Mouse (Mus musculus) hindbrain, embryonic 15.5 days (tissue): ENCODE measurements around the gene Hist4h4. TPM values are rescaled to one million over a fixed set of nuclear protein-coding genes. Genes with fewer than 3 reads are reported as not detected.
A peak's percentile ranks its signal among the peaks of the same experiment; 100 is the strongest.

Source experiments
- ATAC-seq: fragments of 200-750 bp; cut with Nextera tagmentation; 2 replicates; pipeline ENCODE4 v1.8.0; 2017; ENCODE audit warnings: low read depth, moderate number of reproducible peaks, moderate TSS enrichment; ENCODE audit not compliant: low FRiP score
- H3K27ac ChIP-seq: fragments of 300-500 bp; sonication (generic); replicated peaks from 2 replicates; pipeline ENCODE4 v1.5.1; 2015; ENCODE audit warnings: mild to moderate bottlenecking, inconsistent platforms
- H3K27me3 ChIP-seq: fragments of 300-500 bp; sonication (generic); 2 replicates; pipeline ENCODE4 v1.6.1; 2015; ENCODE audit warnings: control low read depth, inconsistent platforms
- H3K36me3 ChIP-seq: fragments of 300-500 bp; sonication (generic); 2 replicates; pipeline ENCODE4 v1.6.1; 2015; ENCODE audit warnings: control low read depth, inconsistent platforms
- H3K4me1 ChIP-seq: fragments of 300-500 bp; sonication (generic); replicated peaks from 2 replicates; pipeline ENCODE4 v1.6.1; 2015; ENCODE audit warnings: control low read depth, inconsistent platforms
- H3K4me2 ChIP-seq: fragments of 300-500 bp; sonication (generic); 2 replicates; pipeline ENCODE4 v1.6.1; 2015; ENCODE audit warnings: moderate library complexity, mild to moderate bottlenecking, inconsistent platforms
- H3K4me3 ChIP-seq: fragments of 300-500 bp; sonication (generic); 2 replicates; pipeline ENCODE4 v1.5.1; 2015; ENCODE audit warnings: mild to moderate bottlenecking, inconsistent platforms
- H3K9ac ChIP-seq: fragments of 300-500 bp; sonication (generic); 2 replicates; pipeline ENCODE4 v1.6.1; 2015; ENCODE audit warnings: inconsistent platforms
- H3K9me3 ChIP-seq: fragments of 300-500 bp; sonication (generic); 2 replicates; pipeline ENCODE4 v1.6.1; 2016; ENCODE audit warnings: control low read depth, inconsistent platforms
- WGBS: fragments of 180-500 bp; shearing (Covaris S2); methylation state at CpG from one replicate; pipeline ENCODE4 v1.1.7; 2015; 5-methylcytosine and 5-hydroxymethylcytosine counted together
- polyA plus RNA-seq: library from polyadenylated mRNA; unstranded; fragments of >200 nt; fragmentation: Nextera tagmentation; extraction: Ambion mirVana; gene quantifications from 2 replicates; pipeline ENCODE4 v1.2.1, GENCODE M21; 2015

Gene Hist4h4
- polyA plus RNA-seq, 1 experiment from 2014 or later, result 0.43 TPM

DNA sequence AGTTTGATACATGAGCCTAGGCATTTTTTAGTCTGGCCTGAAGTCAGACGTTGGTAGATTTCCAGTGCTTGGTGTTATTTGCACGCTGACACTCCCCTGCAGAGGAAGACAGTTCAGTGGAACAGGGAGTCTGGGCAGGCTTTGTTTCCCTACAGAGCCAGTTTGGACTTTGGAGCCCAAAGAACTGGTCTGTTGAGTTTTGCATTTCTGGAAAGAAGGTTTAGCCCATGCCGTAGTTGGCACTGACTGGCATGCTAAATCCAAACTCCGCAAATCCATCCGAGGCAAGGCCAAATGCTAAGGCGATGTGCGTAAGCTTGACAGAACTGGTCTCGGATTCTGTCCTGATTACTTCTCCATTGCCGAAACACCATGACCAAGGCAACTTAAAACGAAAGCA lies 7.0 kb upstream of the Hist4h4 start:
- no peak for ATAC-seq
- no peaks in the 10 kb centered on the region for H3K27me3 ChIP-seq
- H3K9me3 ChIP-seq, result no peaks in the 10 kb centered on the region
- peaks cover 19% of the 10 kb centered on the region for H3K4me1 ChIP-seq
- no peak overlapping the region for H3K9ac ChIP-seq
- no peak overlapping the region for H3K4me3 ChIP-seq
- no peak overlapping the region for H3K4me2 ChIP-seq
- H3K27ac ChIP-seq, result no peak overlapping the region
- WGBS, result 89% methylated on average over 10 of the region's 10 CpGs
- peaks cover 25% of the 10 kb centered on the region for H3K36me3 ChIP-seq

DNA sequence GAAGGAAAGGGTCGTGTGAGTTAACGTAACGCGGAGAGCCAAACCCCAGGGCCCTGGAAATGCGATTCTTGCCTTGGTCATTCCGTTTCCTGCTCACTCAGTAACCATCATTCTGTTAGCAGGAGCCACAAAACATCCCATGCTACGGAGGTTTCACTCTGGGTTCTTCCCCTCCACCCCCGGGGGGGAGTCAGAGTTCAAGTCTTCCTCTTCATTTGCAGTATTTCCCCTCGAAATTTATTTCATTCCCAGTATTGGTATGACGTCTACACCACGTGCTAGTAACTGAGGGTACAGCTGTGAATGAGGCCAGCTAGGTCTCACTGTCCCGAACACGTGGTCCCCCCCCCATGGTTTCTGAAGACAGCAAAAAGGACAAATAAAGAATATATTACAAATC lies 5.5 kb upstream of the Hist4h4 start:
- Histone ChIP-seq H3K36me3 (peaks cover 19% of the 10 kb centered on the region), H3K4me1 (peaks cover 27% of the 10 kb centered on the region), H3K4me2 (peak overlapping the region; percentile 97), H3K9me3 (no peaks in the 10 kb centered on the region), H3K4me3 (peak overlapping the region; percentile 95; the same call in 1 of the 2 replicates), H3K27ac (no peak overlapping the region), H3K27me3 (no peaks in the 10 kb centered on the region), H3K9ac (no peak overlapping the region)
- WGBS, result 83% methylated on average over 13 of the region's 13 CpGs
- ATAC-seq, result no peak

- Histone ChIP-seq H3K27me3 (no peaks in the 10 kb centered on the region), H3K4me1 (peaks cover 27% of the 10 kb centered on the region), H3K4me2 (peak overlapping the region; percentile 97), H3K4me3 (peak overlapping the region; percentile 95), H3K9me3 (no peaks in the 10 kb centered on the region), H3K36me3 (peaks cover 13% of the 10 kb centered on the region), H3K27ac (no peak overlapping the region), H3K9ac (peak overlapping the region; percentile 70)
- WGBS, result 43% methylated on average over 14 of the region's 14 CpGs
- no peak for ATAC-seq
Measured at GRCm38 (mm10) chr6:136809077-136809476, 4.9 kb upstream of the Hist4h4 start.

DNA sequence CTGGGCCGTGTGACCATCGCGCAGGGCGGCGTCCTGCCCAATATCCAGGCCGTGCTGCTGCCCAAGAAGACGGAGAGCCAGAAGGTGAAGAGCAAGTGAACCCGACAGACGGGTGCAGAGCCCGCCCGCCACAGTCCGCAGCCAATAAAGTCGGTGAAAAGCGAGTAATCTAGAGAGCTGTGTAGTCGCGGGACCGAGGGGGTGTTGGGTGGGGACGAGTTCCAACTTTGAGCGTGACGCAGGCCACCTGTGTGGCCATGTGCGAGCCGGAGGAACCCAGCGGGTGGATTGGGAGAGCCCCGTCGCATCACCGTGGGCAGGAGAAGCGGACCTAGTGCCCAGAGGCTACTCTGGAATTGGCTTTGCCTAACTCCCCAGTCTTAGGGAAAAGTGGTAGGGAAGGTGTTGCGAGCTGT lies 4.4 kb upstream of the Hist4h4 start:
- WGBS, result under 1% methylated on average over 28 of the region's 28 CpGs
- Histone ChIP-seq H3K27me3 (no peaks in the 10 kb centered on the region), H3K36me3 (peaks cover 11% of the 10 kb centered on the region), H3K9me3 (no peaks in the 10 kb centered on the region), H3K4me3 (peak overlapping the region; percentile 95), H3K4me1 (peaks cover 27% of the 10 kb centered on the region), H3K9ac (peak overlapping the region; percentile 70), H3K4me2 (peak overlapping the region; percentile 97), H3K27ac (peak overlapping the region; percentile 75)
- ATAC-seq, result peak; percentile 7; the same call in 1 of the 2 replicates

DNA sequence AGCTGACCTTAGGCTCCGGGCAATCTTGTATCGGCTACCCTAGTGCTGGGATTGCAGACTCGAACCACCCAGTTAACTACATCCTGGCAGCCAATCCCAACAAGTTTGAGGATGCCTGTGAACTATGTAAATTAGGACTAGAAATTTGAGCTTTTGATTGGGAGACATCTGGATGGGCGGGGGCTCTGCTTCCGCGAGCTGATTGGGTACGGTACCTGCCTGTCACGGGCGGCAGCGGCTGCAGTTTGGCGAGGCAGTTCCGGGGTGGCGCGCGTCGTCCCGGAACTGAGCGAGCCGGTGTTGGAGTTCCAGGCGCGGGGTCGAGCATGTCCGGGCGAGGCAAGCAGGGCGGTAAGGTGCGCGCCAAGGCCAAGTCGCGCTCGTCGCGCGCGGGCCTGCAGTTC lies 3.8 kb upstream of the Hist4h4 start, which contains the start of gene H2afj:
Gene H2afj, plus strand, starts transcription at position 231 of the 404 bp plus-strand sequence.
- Histone ChIP-seq H3K27me3 (no peaks in the 10 kb centered on the region), H3K9me3 (no peaks in the 10 kb centered on the region), H3K36me3 (peaks cover 7% of the 10 kb centered on the region), H3K4me3 (peak within 1 kb of the TSS; percentile 95), H3K9ac (peak within 1 kb of the TSS; percentile 70), H3K4me1 (peaks cover 33% of the 10 kb centered on the region), H3K27ac (peak within 1 kb of the TSS; percentile 75), H3K4me2 (peak within 1 kb of the TSS; percentile 97)
- under 1% methylated on average over 34 of the region's 34 CpGs for WGBS
- peak; percentile 88 for ATAC-seq

DNA sequence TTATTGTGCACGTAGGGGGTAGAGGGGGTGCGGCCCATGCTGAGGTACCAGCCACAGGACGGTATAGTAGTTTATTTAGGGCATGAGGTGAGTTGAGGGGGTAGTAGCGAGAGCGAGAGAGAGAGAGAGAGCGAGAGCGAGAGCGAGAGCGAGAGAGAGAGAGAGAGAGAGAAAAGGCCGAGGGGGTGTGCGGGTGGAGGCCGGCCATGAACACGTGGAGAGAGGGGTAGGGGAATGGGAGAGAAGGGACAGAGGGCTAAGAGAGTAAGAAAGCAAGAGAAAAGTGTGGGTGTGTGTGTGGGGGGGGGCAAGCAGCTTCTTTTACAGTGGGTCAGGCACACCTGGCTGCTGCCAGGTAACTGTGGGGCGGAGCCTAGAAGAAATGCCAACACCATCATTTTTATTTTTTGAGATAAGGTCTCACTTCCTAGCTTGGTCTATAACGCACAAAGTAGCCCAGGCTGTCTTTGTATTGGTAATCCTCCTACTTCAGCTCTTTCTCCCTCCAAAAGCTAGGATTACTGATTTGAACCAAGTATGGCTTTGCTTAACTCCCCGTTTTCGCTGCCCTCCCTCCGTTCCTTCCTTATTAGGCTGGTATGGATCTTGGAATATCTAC lies 3.3 kb upstream of the Hist4h4 start:
- no peak overlapping the region for H3K9ac ChIP-seq
- peaks cover 36% of the 10 kb centered on the region for H3K4me1 ChIP-seq
- peak overlapping the region; percentile 95 for H3K4me3 ChIP-seq
- H3K36me3 ChIP-seq, result peaks cover 5% of the 10 kb centered on the region
- peak; percentile 9 for ATAC-seq
- no peaks in the 10 kb centered on the region for H3K9me3 ChIP-seq
- H3K4me2 ChIP-seq, result peak overlapping the region; percentile 97
- peak overlapping the region; percentile 75 for H3K27ac ChIP-seq
- WGBS, result 29% methylated on average over 18 of the region's 18 CpGs
- no peaks in the 10 kb centered on the region for H3K27me3 ChIP-seq

DNA sequence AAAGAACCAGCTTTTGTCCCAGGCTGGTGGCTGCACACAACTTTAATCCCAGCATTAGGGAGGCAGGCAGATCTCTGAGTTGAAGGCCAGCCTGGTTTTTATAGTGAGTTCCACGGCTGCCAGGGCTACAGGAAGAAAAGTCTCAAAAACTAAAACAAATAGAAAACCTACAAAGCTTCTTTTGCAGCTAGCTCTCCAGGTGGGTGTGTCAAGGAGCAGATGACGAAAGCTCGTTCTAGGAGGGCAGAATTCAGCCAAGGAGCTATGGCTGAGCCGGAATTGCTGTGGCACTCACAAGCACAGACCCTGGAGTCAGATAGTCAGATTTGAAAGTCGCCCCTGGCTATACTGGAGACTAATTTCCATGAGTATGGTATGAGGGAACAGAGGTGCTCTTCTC lies 2.6 kb upstream of the Hist4h4 start:
- ATAC-seq, result no peak
- no peaks in the 10 kb centered on the region for H3K36me3 ChIP-seq
- WGBS, result 70% methylated on average over 5 of the region's 5 CpGs

DNA sequence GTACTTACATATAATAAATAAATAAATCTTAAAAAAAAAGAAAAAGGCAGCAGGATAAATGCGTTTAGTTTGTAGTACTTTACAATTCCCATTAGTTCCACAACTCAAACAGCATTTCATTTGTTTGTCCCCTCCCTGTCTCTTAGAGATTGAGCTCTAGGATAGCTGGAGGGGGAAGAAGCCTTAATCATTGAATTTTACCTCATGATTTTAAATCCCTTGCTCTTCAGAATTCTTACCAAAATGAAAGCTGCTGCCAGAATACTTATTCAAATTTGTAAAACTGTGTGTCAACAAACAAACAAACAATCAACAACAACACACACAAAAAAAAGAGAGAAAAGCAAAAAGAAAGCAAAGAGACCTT lies 1.2 kb upstream of the Hist4h4 start:
- no peaks in the 10 kb centered on the region for H3K36me3 ChIP-seq
- no peaks in the 10 kb centered on the region for H3K9me3 ChIP-seq
- no peak overlapping the region for H3K9ac ChIP-seq
- H3K4me3 ChIP-seq, result no peak overlapping the region
- WGBS, result 83% methylated on average over 1 of the region's 1 CpGs
- peaks cover 36% of the 10 kb centered on the region for H3K4me1 ChIP-seq
- H3K27me3 ChIP-seq, result no peaks in the 10 kb centered on the region
- H3K27ac ChIP-seq, result no peak overlapping the region
- no peak overlapping the region for H3K4me2 ChIP-seq
- ATAC-seq, result no peak

More for the DNA sequence above, 2.6 kb upstream of the Hist4h4 start:
- Histone ChIP-seq H3K4me2 (no peak overlapping the region), H3K4me3 (no peak overlapping the region), H3K9ac (no peak overlapping the region), H3K9me3 (no peaks in the 10 kb centered on the region), H3K27me3 (no peaks in the 10 kb centered on the region), H3K4me1 (peaks cover 36% of the 10 kb centered on the region), H3K27ac (no peak overlapping the region)

GRCm38 (mm10) chr6:136804705-136805408 lies 642 bp upstream of the Hist4h4 start:
- H3K27ac ChIP-seq, result peak overlapping the region; percentile 100
- 33% methylated on average over 9 of the region's 9 CpGs for WGBS
- peak overlapping the region; percentile 23 for H3K9ac ChIP-seq

GRCm38 (mm10) chr6:136803093-136803738 lies 999 bp downstream of the Hist4h4 start:
- Histone ChIP-seq H3K4me3 (peak overlapping the region; percentile 77), H3K27ac (peak overlapping the region; percentile 100), H3K9me3 (no peaks in the 10 kb centered on the region), H3K4me1 (peaks cover 23% of the 10 kb centered on the region), H3K4me2 (peak overlapping the region; percentile 75), H3K27me3 (no peaks in the 10 kb centered on the region), H3K36me3 (no peaks in the 10 kb centered on the region), H3K9ac (peak overlapping the region; percentile 93)
- ATAC-seq, result no peak
- WGBS, result 27% methylated on average over 12 of the region's 12 CpGs

More at GRCm38 (mm10) chr6:136804705-136805408, 642 bp upstream of the Hist4h4 start:
- Histone ChIP-seq H3K4me3 (peak overlapping the region; percentile 77), H3K36me3 (no peaks in the 10 kb centered on the region), H3K4me2 (peak overlapping the region; percentile 75), H3K27me3 (no peaks in the 10 kb centered on the region), H3K4me1 (peaks cover 36% of the 10 kb centered on the region), H3K9me3 (no peaks in the 10 kb centered on the region)
- no peak for ATAC-seq

GRCm38 (mm10) chr6:136801274-136801673 lies 2.9 kb downstream of the Hist4h4 start:
- Histone ChIP-seq H3K9me3 (no peaks in the 10 kb centered on the region), H3K36me3 (no peaks in the 10 kb centered on the region), H3K27me3 (no peaks in the 10 kb centered on the region), H3K9ac (no peak overlapping the region), H3K4me3 (no peak overlapping the region), H3K4me2 (no peak overlapping the region), H3K4me1 (peaks cover 17% of the 10 kb centered on the region), H3K27ac (no peak overlapping the region)
- no peak for ATAC-seq
- WGBS, result 86% methylated on average over 6 of the region's 6 CpGs

GRCm38 (mm10) chr6:136800710-136801109 lies 3.5 kb downstream of the Hist4h4 start:
- Histone ChIP-seq H3K27me3 (no peaks in the 10 kb centered on the region), H3K27ac (no peak overlapping the region), H3K9me3 (no peaks in the 10 kb centered on the region), H3K4me3 (no peak overlapping the region), H3K4me1 (peaks cover 17% of the 10 kb centered on the region), H3K9ac (no peak overlapping the region), H3K4me2 (no peak overlapping the region), H3K36me3 (no peaks in the 10 kb centered on the region)
- WGBS, result 92% methylated on average over 8 of the region's 8 CpGs
- no peak for ATAC-seq
